Mouse (Mus musculus) heart, postnatal 0 days (tissue): ENCODE measurements around the gene 6430548M08Rik. TPM values are rescaled to one million over a fixed set of nuclear protein-coding genes. Genes with fewer than 3 reads are reported as not detected.
A peak's percentile ranks its signal among the peaks of the same experiment; 100 is the strongest.

Source experiments
- ATAC-seq: fragments of 200-750 bp; cut with Nextera tagmentation; 2 replicates; pipeline ENCODE4 v1.8.0; 2017; ENCODE audit warnings: low read depth, moderate number of reproducible peaks, moderate library complexity; ENCODE audit not compliant: insufficient read depth
- DNase-seq: peaks from one replicate; pipeline ENCODE4 v3.0.0-alpha.2; 2016; ENCODE audit warnings: low spot score
- H3K27ac ChIP-seq: fragments of 300-500 bp; sonication (generic); 2 replicates; pipeline ENCODE4 v1.5.1; 2014; ENCODE audit warnings: low read depth, mild to moderate bottlenecking
- H3K27me3 ChIP-seq: fragments of 300-500 bp; sonication (generic); 2 replicates; pipeline ENCODE4 v1.6.1; 2014; ENCODE audit warnings: low read length, mixed read lengths; ENCODE audit not compliant: control insufficient read depth, insufficient read depth
- H3K36me3 ChIP-seq: fragments of 300-500 bp; sonication (generic); replicated peaks from 2 replicates; pipeline ENCODE4 v1.6.1; 2014; ENCODE audit warnings: low read length, mixed read lengths; ENCODE audit not compliant: control insufficient read depth, insufficient read depth
- H3K4me1 ChIP-seq: fragments of 300-500 bp; sonication (generic); 2 replicates; pipeline ENCODE4 v1.6.1; 2014; ENCODE audit warnings: antibody characterized with exemption; ENCODE audit not compliant: control insufficient read depth, insufficient read depth
- H3K4me2 ChIP-seq: fragments of 300-500 bp; sonication (generic); 2 replicates; pipeline ENCODE4 v1.6.1; 2014; ENCODE audit warnings: low read depth, mild to moderate bottlenecking, low read length, moderate library complexity
- H3K4me3 ChIP-seq: fragments of 300-500 bp; sonication (generic); 2 replicates; pipeline ENCODE4 v1.5.1; 2014; ENCODE audit warnings: low read depth, low read length
- H3K9ac ChIP-seq: fragments of 300-500 bp; sonication (generic); replicated peaks from 2 replicates; pipeline ENCODE4 v1.6.1; 2014; ENCODE audit warnings: low read depth, low read length, mixed read lengths
- H3K9me3 ChIP-seq: fragments of 300-500 bp; sonication (generic); replicated peaks from 2 replicates; pipeline ENCODE4 v1.6.1; 2016; ENCODE audit warnings: low read length; ENCODE audit not compliant: control insufficient read depth
- CTCF ChIP-seq: IDR thresholded peaks from 2 replicates; pipeline ENCODE4 v1.5.1; 2016; ENCODE audit warnings: antibody characterized with exemption, control low read depth, low read depth
- EP300 ChIP-seq: IDR thresholded peaks from 2 replicates; pipeline ENCODE4 v1.6.1; 2016; ENCODE audit warnings: antibody characterized with exemption, low read depth
- WGBS: fragments of 180-500 bp; shearing (Covaris S2); extraction: QIAGEN DNeasy Blood & Tissue Kit; methylation state at CpG from one replicate; pipeline ENCODE4 v1.1.7; 2014; 5-methylcytosine and 5-hydroxymethylcytosine counted together
- polyA plus RNA-seq: library from polyadenylated mRNA; unstranded; fragments of >200 nt; fragmentation: Nextera tagmentation; extraction: Ambion mirVana; gene quantifications from 2 replicates; pipeline ENCODE4 v1.2.1, GENCODE M21; 2015
- total RNA-seq: library from RNA; depleted of rRNA; stranded (reverse); fragments of >200 nt; gene quantifications from 2 replicates; pipeline ENCODE4 v1.2.3, GENCODE M21; 2014; ENCODE audit warnings: low replicate concordance

Gene 6430548M08Rik
- total and polyA plus RNA-seq, 2 experiments from 2014 or later: 8.4 to 14.5 TPM

GRCm38 (mm10) chr8:120167821-120168220 is 53.9 kb downstream of the 6430548M08Rik start:
- Histone ChIP-seq H3K27ac (no peak overlapping the region), H3K9ac (no peak overlapping the region), H3K4me1 (no peaks in the 10 kb centered on the region), H3K4me3 (no peak overlapping the region), H3K27me3 (peaks cover 4% of the 10 kb centered on the region; the same call in 1 of the 2 replicates), H3K36me3 (no peaks in the 10 kb centered on the region), H3K9me3 (no peaks in the 10 kb centered on the region), H3K4me2 (no peak overlapping the region)
- TF ChIP-seq CTCF (no peak), EP300 (no peak)
- ATAC-seq (no peak), DNase-seq (no peak)
- 39% methylated on average over 5 of the region's 5 CpGs for WGBS

GRCm38 (mm10) chr8:120169119-120169518 is 55.2 kb downstream of the 6430548M08Rik start:
- Histone ChIP-seq H3K4me1 (no peaks in the 10 kb centered on the region), H3K4me2 (no peak overlapping the region), H3K9ac (no peak overlapping the region), H3K9me3 (no peaks in the 10 kb centered on the region), H3K27ac (no peak overlapping the region), H3K4me3 (no peak overlapping the region), H3K27me3 (peaks cover 6% of the 10 kb centered on the region; the same call in 1 of the 2 replicates), H3K36me3 (no peaks in the 10 kb centered on the region)
- no peak for ATAC-seq
- no peak for TF ChIP-seq CTCF
- TF ChIP-seq EP300: no peak
- no peak for DNase-seq
- 35% methylated on average over 8 of the region's 8 CpGs for WGBS

GRCm38 (mm10) chr8:120173195-120173594 is 59.2 kb downstream of the 6430548M08Rik start:
- 81% methylated on average over 1 of the region's 1 CpGs for WGBS
- Histone ChIP-seq H3K27ac (no peak overlapping the region), H3K4me2 (no peak overlapping the region), H3K4me3 (no peak overlapping the region), H3K9ac (no peak overlapping the region), H3K4me1 (peaks cover 3% of the 10 kb centered on the region; the same call in 1 of the 2 replicates), H3K36me3 (no peaks in the 10 kb centered on the region), H3K9me3 (no peaks in the 10 kb centered on the region), H3K27me3 (peaks cover 36% of the 10 kb centered on the region)
- no peak for ATAC-seq
- TF ChIP-seq CTCF: no peak
- no peak for TF ChIP-seq EP300
- no peak for DNase-seq

GRCm38 (mm10) chr8:120174606-120175005 is 60.7 kb downstream of the 6430548M08Rik start:
- no peaks in the 10 kb centered on the region for H3K9me3 ChIP-seq
- H3K4me2 ChIP-seq: no peak overlapping the region
- peaks cover 3% of the 10 kb centered on the region; the same call in 1 of the 2 replicates for H3K4me1 ChIP-seq
- H3K27ac ChIP-seq: no peak overlapping the region
- no peak overlapping the region for H3K4me3 ChIP-seq
- ATAC-seq (no peak), DNase-seq (peak; percentile 3)
- no peaks in the 10 kb centered on the region for H3K36me3 ChIP-seq
- H3K9ac ChIP-seq: no peak overlapping the region
- peaks cover 38% of the 10 kb centered on the region for H3K27me3 ChIP-seq
- TF ChIP-seq CTCF (no peak), EP300 (no peak)
- WGBS: 46% methylated on average over 18 of the region's 18 CpGs

- Histone ChIP-seq H3K4me1 (peaks cover 3% of the 10 kb centered on the region; the same call in 1 of the 2 replicates), H3K9me3 (no peaks in the 10 kb centered on the region), H3K4me3 (no peak overlapping the region), H3K27me3 (peaks cover 37% of the 10 kb centered on the region), H3K27ac (no peak overlapping the region), H3K4me2 (no peak overlapping the region), H3K9ac (no peak overlapping the region), H3K36me3 (no peaks in the 10 kb centered on the region)
- WGBS: 54% methylated on average over 4 of the region's 4 CpGs
- TF ChIP-seq CTCF (no peak), EP300 (no peak)
- DNase-seq: peak; percentile 5
- no peak for ATAC-seq
Observed at GRCm38 (mm10) chr8:120176605-120177004, 62.7 kb downstream of the 6430548M08Rik start.
